8 mouse cellular contexts compared by ENCODE assay signal in the genomic region with DNA sequence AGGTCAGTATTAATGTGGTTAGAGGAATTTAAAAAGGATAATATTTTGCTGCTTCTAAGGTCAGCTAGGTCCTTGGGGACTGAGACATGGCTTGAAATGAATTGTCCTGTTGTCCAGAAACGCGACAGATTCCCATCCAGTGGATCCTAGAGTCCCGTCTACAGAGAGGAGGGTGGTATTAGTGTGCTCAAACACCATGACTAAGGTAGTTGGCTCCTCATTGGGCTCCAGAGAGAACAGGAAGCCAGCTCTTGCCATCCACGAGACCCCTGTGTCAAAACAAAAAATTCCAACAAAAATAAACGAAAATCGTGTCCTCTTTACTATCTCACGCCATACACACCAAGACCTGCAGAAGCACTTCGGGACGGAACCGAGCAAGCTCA. TPM values are rescaled to one million over a fixed set of nuclear protein-coding genes. Genes with fewer than 3 reads are reported as not detected.
DNase-seq lines count a peak whose midpoint lies in the region; ATAC-seq and TF ChIP-seq lines count a peak whose summit lies in the region.

No protein-coding gene starts in this region.

- TF ChIP-seq POLR2A in cerebellum, adult 2 months (IDR thresholded peaks at IDR 0.05; ENCODE audit: borderline replicate concordance, insufficient read depth, low read length): no peak
- no peak for TF ChIP-seq POLR2A in testis, adult 2 months (IDR thresholded peaks at IDR 0.05; ENCODE audit: control insufficient read depth, low read depth, low read length)

- H3K27ac ChIP-seq in cerebellum, adult 2 months (ENCODE audit: insufficient read depth, low read length): peak overlapping the region; percentile 50
- peak overlapping the region; percentile 29 for H3K27ac ChIP-seq in testis, adult 2 months (ENCODE audit: control insufficient read depth, insufficient read depth, low read depth, low read length)
- H3K27ac ChIP-seq in limb, embryonic 10.5 days: peak overlapping the region; percentile 96
- peak overlapping the region; percentile 89 for H3K27ac ChIP-seq in neural tube, embryonic 13.5 days (replicated peaks)

- peak overlapping the region; percentile 72 for H3K4me2 ChIP-seq in neural tube, embryonic 13.5 days

- no peaks in the 10 kb centered on the region for H3K27me3 ChIP-seq in cerebellum, adult 2 months (ENCODE audit: control insufficient read depth, insufficient read depth, low read length)
- H3K27me3 ChIP-seq in testis, adult 2 months (ENCODE audit: control insufficient read depth, insufficient read depth, low read length): no peaks in the 10 kb centered on the region
- H3K27me3 ChIP-seq in limb, embryonic 10.5 days (ENCODE audit: low read depth, poor library complexity, severe bottlenecking): no peaks in the 10 kb centered on the region
- H3K27me3 ChIP-seq in neural tube, embryonic 13.5 days: no peaks in the 10 kb centered on the region

- H3K4me1 ChIP-seq in cerebellum, adult 2 months (ENCODE audit: control insufficient read depth, insufficient read depth, low read length): peaks cover 8% of the 10 kb centered on the region
- peaks cover 11% of the 10 kb centered on the region for H3K4me1 ChIP-seq in testis, adult 2 months (ENCODE audit: control insufficient read depth, insufficient read depth, low read length)
- H3K4me1 ChIP-seq in limb, embryonic 10.5 days: peaks cover 17% of the 10 kb centered on the region
- peaks cover 27% of the 10 kb centered on the region for H3K4me1 ChIP-seq in neural tube, embryonic 13.5 days (replicated peaks)

- under 1% methylated on average over 10 of the region's 10 CpGs for WGBS in cerebellum, adult 2 months
- WGBS in limb, embryonic 10.5 days: 3% methylated on average over 10 of the region's 10 CpGs
- WGBS in neural tube, embryonic 13.5 days: 0% methylated on average over 10 of the region's 10 CpGs

- peak overlapping the region; percentile 93 for H3K4me3 ChIP-seq in cerebellum, adult 2 months (replicated peaks; ENCODE audit: insufficient read depth, low read depth, low read length)
- peak overlapping the region; percentile 94 for H3K4me3 ChIP-seq in testis, adult 2 months (ENCODE audit: control insufficient read depth, low read depth, low read length)
- peak overlapping the region; percentile 99 for H3K4me3 ChIP-seq in limb, embryonic 10.5 days
- H3K4me3 ChIP-seq in neural tube, embryonic 13.5 days: peak overlapping the region; percentile 96

- ATAC-seq in neural tube, embryonic 13.5 days (ENCODE audit: low read depth): peak; percentile 71

- no peak for TF ChIP-seq CTCF in cerebellum, adult 2 months (IDR thresholded peaks at IDR 0.05; ENCODE audit: borderline replicate concordance, insufficient read depth, low read depth, low read length)
- TF ChIP-seq CTCF in testis, adult 2 months (IDR thresholded peaks at IDR 0.05; ENCODE audit: control insufficient read depth, insufficient read depth, insufficient replicate concordance, low read depth, low read length): no peak

- no peaks in the 10 kb centered on the region for H3K9me3 ChIP-seq in limb, embryonic 10.5 days (replicated peaks)
- no peaks in the 10 kb centered on the region for H3K9me3 ChIP-seq in neural tube, embryonic 13.5 days

- no peak for DNase-seq in cerebellum, adult 2 months
- DNase-seq in cerebellum, adult 11-12 months: no peak
- DNase-seq in testis, postnatal 14 days (ENCODE audit: low spot score): no peak
- DNase-seq in limb, embryonic 10.5 days (ENCODE audit: low spot score): no peak
- DNase-seq in Muller cell, postnatal 12 days (ENCODE audit: inconsistent ontology term): no peak
- no peak for DNase-seq in gastrocnemius, adult 18-20 months (ENCODE audit: low spot score)

- H3K36me3 ChIP-seq in testis, adult 2 months (ENCODE audit: control insufficient read depth, insufficient read depth, low read length): no peaks in the 10 kb centered on the region
- peaks cover 16% of the 10 kb centered on the region for H3K36me3 ChIP-seq in limb, embryonic 10.5 days
- no peaks in the 10 kb centered on the region for H3K36me3 ChIP-seq in neural tube, embryonic 13.5 days

- peak overlapping the region; percentile 96 for H3K9ac ChIP-seq in neural tube, embryonic 13.5 days

RNA-seq across cellular contexts. Expression of a gene that starts 4.9 kb away (rescaled TPM):
- polyA plus RNA-seq in cerebellum, adult 2 months (2012; rRNA removed): 35.5 and 38.1 TPM in 2 replicates
- 76.0 and 82.3 TPM in 2 replicates for polyA plus RNA-seq in testis, adult 2 months (2012; rRNA removed)
- polyA plus RNA-seq in limb, embryonic 10.5 days (2016; fragmentation: Nextera tagmentation; extraction: Ambion mirVana): 40.2 and 40.5 TPM in 2 replicates
- polyA plus RNA-seq in neural tube, embryonic 13.5 days (2015; fragmentation: Nextera tagmentation; extraction: Ambion mirVana): 25.9 TPM in 2 replicates
- total RNA-seq in gastrocnemius, adult 18-20 months (2021): 10 to 100 TPM; 43.4 to 44.3 TPM

RNA-seq across cellular contexts. Expression of a gene that starts 33.6 kb away (rescaled TPM):
- 92.5 and 95.5 TPM in 2 replicates for polyA plus RNA-seq in cerebellum, adult 2 months (2012; rRNA removed)
- polyA plus RNA-seq in testis, adult 2 months (2012; rRNA removed): 46.1 and 52.2 TPM in 2 replicates
- polyA plus RNA-seq in limb, embryonic 10.5 days (2016; fragmentation: Nextera tagmentation; extraction: Ambion mirVana): 61.7 and 66.8 TPM in 2 replicates
- 64.1 and 66.3 TPM in 2 replicates for polyA plus RNA-seq in neural tube, embryonic 13.5 days (2015; fragmentation: Nextera tagmentation; extraction: Ambion mirVana)
- 10 to 100 TPM; 30.3 to 37.7 TPM for total RNA-seq in gastrocnemius, adult 18-20 months (2021)

RNA-seq across cellular contexts. Expression of a gene that starts 33.7 kb away (rescaled TPM):
- 17.8 and 17.9 TPM in 2 replicates for polyA plus RNA-seq in cerebellum, adult 2 months (2012; rRNA removed)
- polyA plus RNA-seq in testis, adult 2 months (2012; rRNA removed): 8.0 TPM in 2 replicates
- 31.4 and 34.3 TPM in 2 replicates for polyA plus RNA-seq in limb, embryonic 10.5 days (2016; fragmentation: Nextera tagmentation; extraction: Ambion mirVana)
- 23.2 and 27.0 TPM in 2 replicates for polyA plus RNA-seq in neural tube, embryonic 13.5 days (2015; fragmentation: Nextera tagmentation; extraction: Ambion mirVana)
- 10 to 100 TPM in 1 of 2 experiments, 1 to 10 TPM in 1; 10.0 to 11.1 TPM for total RNA-seq in gastrocnemius, adult 18-20 months (2021)

RNA-seq across cellular contexts. Expression of a gene that starts 50.2 kb away (rescaled TPM):
- polyA plus RNA-seq in cerebellum, adult 2 months (2012; rRNA removed): 43.8 and 45.0 TPM in 2 replicates
- 8.0 and 8.1 TPM in 2 replicates for polyA plus RNA-seq in testis, adult 2 months (2012; rRNA removed)
- 21.7 and 22.1 TPM in 2 replicates for polyA plus RNA-seq in limb, embryonic 10.5 days (2016; fragmentation: Nextera tagmentation; extraction: Ambion mirVana)
- polyA plus RNA-seq in neural tube, embryonic 13.5 days (2015; fragmentation: Nextera tagmentation; extraction: Ambion mirVana): 36.4 and 36.6 TPM in 2 replicates
- total RNA-seq in gastrocnemius, adult 18-20 months (2021): 100 to 1,000 TPM in 1 of 2 experiments, 10 to 100 TPM in 1; 91.2 to 116 TPM

Comparison
In these comparisons a context has a peak if more than half of its experiments do, and no peak if none do; other contexts are left out.
1. H3K27ac ChIP-seq: peak in every context shown above with its lines; median percentile 96 in limb, embryonic 10.5 days; 89 in neural tube, embryonic 13.5 days; 50 in cerebellum, adult 2 months; 29 in testis, adult 2 months.